Mouse (Mus musculus) intestine, embryonic 15.5 days (tissue): ENCODE results near the gene Comt. TPM values are rescaled to one million over a fixed set of nuclear protein-coding genes. Genes with fewer than 3 reads are reported as not detected.

Experiments
- ATAC-seq: fragments of 200-750 bp; cut with Nextera tagmentation; 2 replicates; pipeline ENCODE4 v1.8.0; 2017; ENCODE audit warnings: moderate TSS enrichment, moderate library complexity
- H3K27ac ChIP-seq: fragments of 300-500 bp; sonication (generic); 2 replicates; pipeline ENCODE4 v1.5.1; 2015; ENCODE audit warnings: mild to moderate bottlenecking, inconsistent platforms
- H3K27me3 ChIP-seq: fragments of 300-500 bp; sonication (generic); replicated peaks from 2 replicates; pipeline ENCODE4 v1.6.1; 2015; ENCODE audit warnings: inconsistent platforms
- H3K36me3 ChIP-seq: fragments of 300-500 bp; sonication (generic); 2 replicates; pipeline ENCODE4 v1.6.1; 2015; ENCODE audit warnings: inconsistent platforms
- H3K4me1 ChIP-seq: fragments of 300-500 bp; sonication (generic); replicated peaks from 2 replicates; pipeline ENCODE4 v1.6.1; 2015; ENCODE audit warnings: inconsistent platforms
- H3K4me2 ChIP-seq: fragments of 300-500 bp; sonication (generic); replicated peaks from 2 replicates; pipeline ENCODE4 v1.6.1; 2015; ENCODE audit warnings: mild to moderate bottlenecking, inconsistent platforms
- H3K4me3 ChIP-seq: fragments of 300-500 bp; sonication (generic); replicated peaks from 2 replicates; pipeline ENCODE4 v1.5.1; 2015; ENCODE audit warnings: inconsistent platforms
- H3K9ac ChIP-seq: fragments of 300-500 bp; sonication (generic); 2 replicates; pipeline ENCODE4 v1.6.1; 2015; ENCODE audit warnings: inconsistent platforms
- H3K9me3 ChIP-seq: fragments of 300-500 bp; sonication (generic); 2 replicates; pipeline ENCODE4 v1.6.1; 2016; ENCODE audit warnings: inconsistent platforms
- WGBS: fragments of 180-500 bp; shearing (Covaris S2); methylation state at CpG from one replicate; pipeline ENCODE4 v1.1.7; 2015; 5-methylcytosine and 5-hydroxymethylcytosine counted together
- polyA plus RNA-seq: library from polyadenylated mRNA; unstranded; fragments of >200 nt; fragmentation: Nextera tagmentation; extraction: Ambion mirVana; gene quantifications from 2 replicates; pipeline ENCODE4 v1.2.1, GENCODE M21; 2015

Comt gene
- polyA plus RNA-seq, 1 experiment from 2014 or later: 89.5 TPM

- WGBS: under 1% methylated on average over 49 of the region's 63 CpGs
- ATAC-seq: peak; percentile 93
- H3K4me3 ChIP-seq: peak overlapping the region; percentile 65
- peaks cover 2% of the 10 kb centered on the region for H3K36me3 ChIP-seq
- H3K4me2 ChIP-seq: peak overlapping the region; percentile 94
- H3K27ac ChIP-seq: peak overlapping the region; percentile 57
- H3K9ac ChIP-seq: peak overlapping the region; percentile 75
- H3K27me3 ChIP-seq: no peaks in the 10 kb centered on the region
- H3K4me1 ChIP-seq: peaks cover 40% of the 10 kb centered on the region
- H3K9me3 ChIP-seq: no peaks in the 10 kb centered on the region
Measured at GRCm38 (mm10) chr16:18392469-18393426, 33.9 kb downstream of the Comt start.

GRCm38 (mm10) chr16:18391728-18392127 lies 34.9 kb downstream of the Comt start:
- no peaks in the 10 kb centered on the region for H3K36me3 ChIP-seq
- no peak overlapping the region for H3K4me3 ChIP-seq
- no peak overlapping the region for H3K27ac ChIP-seq
- H3K9ac ChIP-seq: no peak overlapping the region
- no peaks in the 10 kb centered on the region for H3K27me3 ChIP-seq
- H3K9me3 ChIP-seq: no peaks in the 10 kb centered on the region
- ATAC-seq: no peak
- WGBS: 83% methylated on average over 3 of the region's 3 CpGs
- peaks cover 40% of the 10 kb centered on the region for H3K4me1 ChIP-seq
- no peak overlapping the region for H3K4me2 ChIP-seq

- 90% methylated on average over 3 of the region's 3 CpGs for WGBS
- Histone ChIP-seq H3K27ac (no peak overlapping the region), H3K27me3 (no peaks in the 10 kb centered on the region), H3K9ac (no peak overlapping the region), H3K9me3 (no peaks in the 10 kb centered on the region), H3K4me1 (peaks cover 37% of the 10 kb centered on the region), H3K4me3 (no peak overlapping the region), H3K36me3 (no peaks in the 10 kb centered on the region), H3K4me2 (no peak overlapping the region)
- ATAC-seq: no peak
Measured at GRCm38 (mm10) chr16:18391127-18391526, 35.5 kb downstream of the Comt start.

- no peak overlapping the region for H3K27ac ChIP-seq
- peaks cover 31% of the 10 kb centered on the region for H3K4me1 ChIP-seq
- no peak overlapping the region for H3K4me3 ChIP-seq
- H3K36me3 ChIP-seq: no peaks in the 10 kb centered on the region
- no peak overlapping the region for H3K4me2 ChIP-seq
- 76% methylated on average over 6 of the region's 6 CpGs for WGBS
- H3K9me3 ChIP-seq: no peaks in the 10 kb centered on the region
- ATAC-seq: no peak
- no peak overlapping the region for H3K9ac ChIP-seq
- no peaks in the 10 kb centered on the region for H3K27me3 ChIP-seq
Measured at GRCm38 (mm10) chr16:18390399-18390798, 36.3 kb downstream of the Comt start.

- WGBS: 76% methylated on average over 14 of the region's 14 CpGs
- Histone ChIP-seq H3K4me1 (peaks cover 23% of the 10 kb centered on the region), H3K4me3 (no peak overlapping the region), H3K27ac (peak overlapping the region; percentile 60), H3K9ac (no peak overlapping the region; the same call in 1 of the 2 replicates), H3K27me3 (no peaks in the 10 kb centered on the region), H3K36me3 (no peaks in the 10 kb centered on the region), H3K4me2 (no peak overlapping the region), H3K9me3 (no peaks in the 10 kb centered on the region)
- no peak for ATAC-seq
Measured at GRCm38 (mm10) chr16:18388583-18389435, 37.8 kb downstream of the Comt start.

GRCm38 (mm10) chr16:18387704-18388582 lies 38.7 kb downstream of the Comt start:
- WGBS: 44% methylated on average over 5 of the region's 7 CpGs
- ATAC-seq: no peak
- H3K9ac ChIP-seq: no peak overlapping the region; the same call in 1 of the 2 replicates
- peaks cover 17% of the 10 kb centered on the region; the same call in 1 of the 2 replicates for H3K4me1 ChIP-seq
- no peaks in the 10 kb centered on the region for H3K27me3 ChIP-seq
- H3K27ac ChIP-seq: peak overlapping the region; percentile 60
- H3K4me2 ChIP-seq: no peak overlapping the region
- H3K4me3 ChIP-seq: no peak overlapping the region
- H3K9me3 ChIP-seq: no peaks in the 10 kb centered on the region
- H3K36me3 ChIP-seq: no peaks in the 10 kb centered on the region

GRCm38 (mm10) chr16:18386972-18387371 lies 39.7 kb downstream of the Comt start:
- ATAC-seq: no peak
- Histone ChIP-seq H3K27me3 (no peaks in the 10 kb centered on the region), H3K9ac (no peak overlapping the region; the same call in 1 of the 2 replicates), H3K4me3 (no peak overlapping the region), H3K9me3 (no peaks in the 10 kb centered on the region), H3K4me1 (peaks cover 22% of the 10 kb centered on the region; the same call in 1 of the 2 replicates), H3K36me3 (no peaks in the 10 kb centered on the region), H3K27ac (no peak overlapping the region), H3K4me2 (no peak overlapping the region)
- 67% methylated on average over 3 of the region's 3 CpGs for WGBS

- Histone ChIP-seq H3K4me2 (no peak overlapping the region), H3K4me3 (no peak overlapping the region), H3K9ac (no peak overlapping the region), H3K9me3 (no peaks in the 10 kb centered on the region), H3K27me3 (no peaks in the 10 kb centered on the region), H3K4me1 (peaks cover 27% of the 10 kb centered on the region; the same call in 1 of the 2 replicates), H3K27ac (no peak overlapping the region), H3K36me3 (no peaks in the 10 kb centered on the region)
- no peak for ATAC-seq
- WGBS: 79% methylated on average over 7 of the region's 7 CpGs
Measured at GRCm38 (mm10) chr16:18386451-18386850, 40.2 kb downstream of the Comt start.

- Histone ChIP-seq H3K27me3 (no peaks in the 10 kb centered on the region), H3K4me3 (no peak overlapping the region), H3K4me2 (no peak overlapping the region), H3K4me1 (peaks cover 27% of the 10 kb centered on the region; the same call in 1 of the 2 replicates), H3K36me3 (no peaks in the 10 kb centered on the region), H3K9ac (no peak overlapping the region), H3K9me3 (no peaks in the 10 kb centered on the region), H3K27ac (no peak overlapping the region)
- ATAC-seq: no peak
- WGBS: 70% methylated on average over 5 of the region's 5 CpGs
Measured at GRCm38 (mm10) chr16:18385411-18385810, 41.2 kb downstream of the Comt start.

GRCm38 (mm10) chr16:18384659-18385058 lies 42.0 kb downstream of the Comt start:
- Histone ChIP-seq H3K27me3 (no peaks in the 10 kb centered on the region), H3K4me1 (peaks cover 29% of the 10 kb centered on the region; the same call in 1 of the 2 replicates), H3K9me3 (no peaks in the 10 kb centered on the region), H3K9ac (no peak overlapping the region), H3K4me2 (no peak overlapping the region), H3K36me3 (no peaks in the 10 kb centered on the region), H3K27ac (no peak overlapping the region), H3K4me3 (no peak overlapping the region)
- WGBS: 85% methylated on average over 8 of the region's 8 CpGs
- ATAC-seq: no peak

- Histone ChIP-seq H3K9ac (no peak overlapping the region), H3K36me3 (no peaks in the 10 kb centered on the region), H3K4me2 (no peak overlapping the region), H3K27ac (no peak overlapping the region), H3K9me3 (no peaks in the 10 kb centered on the region), H3K4me3 (no peak overlapping the region), H3K4me1 (peaks cover 29% of the 10 kb centered on the region; the same call in 1 of the 2 replicates), H3K27me3 (no peaks in the 10 kb centered on the region)
- 76% methylated on average over 7 of the region's 7 CpGs for WGBS
- no peak for ATAC-seq
Measured at GRCm38 (mm10) chr16:18384211-18384610, 42.4 kb downstream of the Comt start.
